Mouse (Mus musculus): ENCODE data around the gene Rae1. TPM values are rescaled to one million over a fixed set of nuclear protein-coding genes. Genes with fewer than 3 reads are reported as not detected.
A peak's percentile ranks its signal among the peaks of the same experiment; 100 is the strongest.

Rae1 gene
- polyA plus RNA-seq, 1 experiment from 2014 or later: 140 TPM

GRCm38 (mm10) chr2:173022056-173022681 is 22.3 kb downstream of the Rae1 start:
- Histone ChIP-seq H3K27me3 (ENCODE audit: control insufficient read depth, insufficient read depth, low read length) (peaks cover 19% of the 10 kb centered on the region), H3K4me3 (ENCODE audit: low read depth, low read length) (peak overlapping the region; percentile 76), H3K4me2 (peak overlapping the region; percentile 79), H3K9ac (ENCODE audit: low read length) (peak overlapping the region; percentile 88), H3K36me3 (ENCODE audit: control insufficient read depth, insufficient read depth, low read length) (peaks cover 8% of the 10 kb centered on the region), H3K4me1 (ENCODE audit: control insufficient read depth, insufficient read depth, low read length) (peaks cover 37% of the 10 kb centered on the region), H3K9me3 (ENCODE audit: control insufficient read depth, low read length) (no peaks in the 10 kb centered on the region), H3K27ac (ENCODE audit: low read depth, low read length) (peak overlapping the region; percentile 65; the same call in 1 of the 2 replicates)
- DNase-seq (ENCODE audit: low spot score, missing footprints) (peak; percentile 96), ATAC-seq (ENCODE audit: low FRiP score) (peak; percentile 68)
- under 1% methylated on average over 51 of the region's 51 CpGs for WGBS

GRCm38 (mm10) chr2:173022813-173023212 is 22.9 kb downstream of the Rae1 start:
- Histone ChIP-seq H3K9ac (ENCODE audit: low read length) (peak overlapping the region; percentile 88), H3K36me3 (ENCODE audit: control insufficient read depth, insufficient read depth, low read length) (peaks cover 8% of the 10 kb centered on the region), H3K4me2 (peak overlapping the region; percentile 79), H3K9me3 (ENCODE audit: control insufficient read depth, low read length) (no peaks in the 10 kb centered on the region), H3K4me1 (ENCODE audit: control insufficient read depth, insufficient read depth, low read length) (peaks cover 37% of the 10 kb centered on the region), H3K27me3 (ENCODE audit: control insufficient read depth, insufficient read depth, low read length) (peaks cover 19% of the 10 kb centered on the region), H3K4me3 (ENCODE audit: low read depth, low read length) (peak overlapping the region; percentile 76), H3K27ac (ENCODE audit: low read depth, low read length) (no peak overlapping the region)
- DNase-seq (ENCODE audit: low spot score, missing footprints) (no peak), ATAC-seq (ENCODE audit: low FRiP score) (no peak)
- 31% methylated on average over 10 of the region's 10 CpGs for WGBS

- 90% methylated on average over 7 of the region's 7 CpGs for WGBS
- no peak overlapping the region for H3K27ac ChIP-seq (ENCODE audit: low read depth, low read length)
- no peak for ATAC-seq (ENCODE audit: low FRiP score)
- no peak for DNase-seq (ENCODE audit: low spot score, missing footprints)
- no peaks in the 10 kb centered on the region for H3K9me3 ChIP-seq (ENCODE audit: control insufficient read depth, low read length)
- H3K9ac ChIP-seq (ENCODE audit: low read length): peak overlapping the region; percentile 88
- peaks cover 37% of the 10 kb centered on the region for H3K4me1 ChIP-seq (ENCODE audit: control insufficient read depth, insufficient read depth, low read length)
- peak overlapping the region; percentile 79 for H3K4me2 ChIP-seq
- H3K36me3 ChIP-seq (ENCODE audit: control insufficient read depth, insufficient read depth, low read length): peaks cover 8% of the 10 kb centered on the region
- peaks cover 19% of the 10 kb centered on the region for H3K27me3 ChIP-seq (ENCODE audit: control insufficient read depth, insufficient read depth, low read length)
- H3K4me3 ChIP-seq (ENCODE audit: low read depth, low read length): peak overlapping the region; percentile 76
Observed at GRCm38 (mm10) chr2:173023371-173023851, 23.5 kb downstream of the Rae1 start.

- H3K4me2 ChIP-seq: peak overlapping the region; percentile 79; the same call in 1 of the 2 replicates
- H3K9me3 ChIP-seq (ENCODE audit: control insufficient read depth, low read length): no peaks in the 10 kb centered on the region
- H3K9ac ChIP-seq (ENCODE audit: low read length): no peak overlapping the region; the same call in 1 of the 2 replicates
- peaks cover 8% of the 10 kb centered on the region for H3K36me3 ChIP-seq (ENCODE audit: control insufficient read depth, insufficient read depth, low read length)
- H3K4me1 ChIP-seq (ENCODE audit: control insufficient read depth, insufficient read depth, low read length): peaks cover 37% of the 10 kb centered on the region
- peaks cover 18% of the 10 kb centered on the region for H3K27me3 ChIP-seq (ENCODE audit: control insufficient read depth, insufficient read depth, low read length)
- ATAC-seq (ENCODE audit: low FRiP score) (no peak), DNase-seq (ENCODE audit: low spot score, missing footprints) (no peak)
- H3K4me3 ChIP-seq (ENCODE audit: low read depth, low read length): peak overlapping the region; percentile 76
- no peak overlapping the region for H3K27ac ChIP-seq (ENCODE audit: low read depth, low read length)
- WGBS: 78% methylated on average over 4 of the region's 4 CpGs
Observed at GRCm38 (mm10) chr2:173023966-173024365, 24.0 kb downstream of the Rae1 start.

- Histone ChIP-seq H3K36me3 (ENCODE audit: control insufficient read depth, insufficient read depth, low read length) (peaks cover 8% of the 10 kb centered on the region), H3K9ac (ENCODE audit: low read length) (no peak overlapping the region), H3K9me3 (ENCODE audit: control insufficient read depth, low read length) (no peaks in the 10 kb centered on the region), H3K27ac (ENCODE audit: low read depth, low read length) (no peak overlapping the region), H3K27me3 (ENCODE audit: control insufficient read depth, insufficient read depth, low read length) (peaks cover 13% of the 10 kb centered on the region), H3K4me2 (no peak overlapping the region; the same call in none of the 2 replicates), H3K4me3 (ENCODE audit: low read depth, low read length) (no peak overlapping the region), H3K4me1 (ENCODE audit: control insufficient read depth, insufficient read depth, low read length) (peaks cover 35% of the 10 kb centered on the region)
- ATAC-seq (ENCODE audit: low FRiP score): no peak
- DNase-seq (ENCODE audit: low spot score, missing footprints): no peak
- 77% methylated on average over 8 of the region's 8 CpGs for WGBS
Observed at GRCm38 (mm10) chr2:173024392-173024791, 24.5 kb downstream of the Rae1 start.

GRCm38 (mm10) chr2:173024938-173025337 is 25.0 kb downstream of the Rae1 start:
- Histone ChIP-seq H3K4me1 (ENCODE audit: control insufficient read depth, insufficient read depth, low read length) (peaks cover 33% of the 10 kb centered on the region), H3K9me3 (ENCODE audit: control insufficient read depth, low read length) (no peaks in the 10 kb centered on the region), H3K27me3 (ENCODE audit: control insufficient read depth, insufficient read depth, low read length) (peaks cover 11% of the 10 kb centered on the region), H3K27ac (ENCODE audit: low read depth, low read length) (no peak overlapping the region), H3K4me2 (peak overlapping the region; percentile 20), H3K36me3 (ENCODE audit: control insufficient read depth, insufficient read depth, low read length) (peaks cover 8% of the 10 kb centered on the region), H3K4me3 (ENCODE audit: low read depth, low read length) (no peak overlapping the region), H3K9ac (ENCODE audit: low read length) (0 out of 2 replicates have a peak overlapping the region, but pooled peaks have one; percentile 5)
- ATAC-seq (ENCODE audit: low FRiP score) (no peak), DNase-seq (ENCODE audit: low spot score, missing footprints) (no peak)
- WGBS: 32% methylated on average over 4 of the region's 4 CpGs

- Histone ChIP-seq H3K36me3 (ENCODE audit: control insufficient read depth, insufficient read depth, low read length) (peaks cover 12% of the 10 kb centered on the region), H3K4me2 (no peak overlapping the region), H3K27ac (ENCODE audit: low read depth, low read length) (no peak overlapping the region), H3K4me3 (ENCODE audit: low read depth, low read length) (no peak overlapping the region), H3K4me1 (ENCODE audit: control insufficient read depth, insufficient read depth, low read length) (peaks cover 26% of the 10 kb centered on the region), H3K9ac (ENCODE audit: low read length) (no peak overlapping the region; the same call in 1 of the 2 replicates), H3K27me3 (ENCODE audit: control insufficient read depth, insufficient read depth, low read length) (peaks cover under 1% of the 10 kb centered on the region; the same call in 1 of the 2 replicates), H3K9me3 (ENCODE audit: control insufficient read depth, low read length) (no peaks in the 10 kb centered on the region)
- DNase-seq (ENCODE audit: low spot score, missing footprints) (no peak), ATAC-seq (ENCODE audit: low FRiP score) (no peak)
- 88% methylated on average over 5 of the region's 5 CpGs for WGBS
Observed at GRCm38 (mm10) chr2:173026286-173026685, 26.4 kb downstream of the Rae1 start.

GRCm38 (mm10) chr2:173026688-173027131 is 26.8 kb downstream of the Rae1 start:
- no peaks in the 10 kb centered on the region for H3K9me3 ChIP-seq (ENCODE audit: control insufficient read depth, low read length)
- WGBS: 92% methylated on average over 3 of the region's 3 CpGs
- H3K9ac ChIP-seq (ENCODE audit: low read length): no peak overlapping the region
- peaks cover 14% of the 10 kb centered on the region for H3K36me3 ChIP-seq (ENCODE audit: control insufficient read depth, insufficient read depth, low read length)
- no peak overlapping the region for H3K4me3 ChIP-seq (ENCODE audit: low read depth, low read length)
- H3K27ac ChIP-seq (ENCODE audit: low read depth, low read length): no peak overlapping the region
- DNase-seq (ENCODE audit: low spot score, missing footprints): no peak
- H3K4me2 ChIP-seq: no peak overlapping the region
- no peak for ATAC-seq (ENCODE audit: low FRiP score)
- no peaks in the 10 kb centered on the region for H3K27me3 ChIP-seq (ENCODE audit: control insufficient read depth, insufficient read depth, low read length)
- H3K4me1 ChIP-seq (ENCODE audit: control insufficient read depth, insufficient read depth, low read length): peaks cover 26% of the 10 kb centered on the region

- Histone ChIP-seq H3K36me3 (ENCODE audit: control insufficient read depth, insufficient read depth, low read length) (peaks cover 16% of the 10 kb centered on the region), H3K27ac (ENCODE audit: low read depth, low read length) (no peak overlapping the region)
- DNase-seq (ENCODE audit: low spot score, missing footprints): no peak
Observed at GRCm38 (mm10) chr2:173027169-173027823, 27.4 kb downstream of the Rae1 start.

More at GRCm38 (mm10) chr2:173027169-173027823, 27.4 kb downstream of the Rae1 start:
- 90% methylated on average over 6 of the region's 6 CpGs for WGBS
- ATAC-seq (ENCODE audit: low FRiP score): no peak
- Histone ChIP-seq H3K4me1 (ENCODE audit: control insufficient read depth, insufficient read depth, low read length) (peaks cover 26% of the 10 kb centered on the region), H3K4me3 (ENCODE audit: low read depth, low read length) (no peak overlapping the region), H3K9me3 (ENCODE audit: control insufficient read depth, low read length) (no peaks in the 10 kb centered on the region), H3K27me3 (ENCODE audit: control insufficient read depth, insufficient read depth, low read length) (no peaks in the 10 kb centered on the region), H3K9ac (ENCODE audit: low read length) (no peak overlapping the region), H3K4me2 (no peak overlapping the region)
